Mouse (Mus musculus) heart, adult 2 months (tissue): ENCODE results near the gene Zbtb8b.

Experiments
- CTCF ChIP-seq: fragments of 200-600 bp; IDR thresholded peaks from 2 replicates; pipeline ENCODE4 v1.8.1; 2022; ENCODE audit warnings: antibody characterized with exemption, mild to moderate bottlenecking, moderate library complexity
- POLR2A ChIP-seq: fragments of 200-500 bp; IDR thresholded peaks from 2 replicates; pipeline ENCODE4 v1.6.1; 2011; ENCODE audit warnings: mild to moderate bottlenecking, low read depth, low read length, control low read depth; ENCODE audit not compliant: insufficient read depth

GRCm38 (mm10) chr4:129481090-129481489, 40.4 kb upstream of the Zbtb8b start:
- TF ChIP-seq CTCF, result no peak
- TF ChIP-seq POLR2A, result no peak
